8 mouse cellular contexts compared by ENCODE assay signal in the genomic region with DNA sequence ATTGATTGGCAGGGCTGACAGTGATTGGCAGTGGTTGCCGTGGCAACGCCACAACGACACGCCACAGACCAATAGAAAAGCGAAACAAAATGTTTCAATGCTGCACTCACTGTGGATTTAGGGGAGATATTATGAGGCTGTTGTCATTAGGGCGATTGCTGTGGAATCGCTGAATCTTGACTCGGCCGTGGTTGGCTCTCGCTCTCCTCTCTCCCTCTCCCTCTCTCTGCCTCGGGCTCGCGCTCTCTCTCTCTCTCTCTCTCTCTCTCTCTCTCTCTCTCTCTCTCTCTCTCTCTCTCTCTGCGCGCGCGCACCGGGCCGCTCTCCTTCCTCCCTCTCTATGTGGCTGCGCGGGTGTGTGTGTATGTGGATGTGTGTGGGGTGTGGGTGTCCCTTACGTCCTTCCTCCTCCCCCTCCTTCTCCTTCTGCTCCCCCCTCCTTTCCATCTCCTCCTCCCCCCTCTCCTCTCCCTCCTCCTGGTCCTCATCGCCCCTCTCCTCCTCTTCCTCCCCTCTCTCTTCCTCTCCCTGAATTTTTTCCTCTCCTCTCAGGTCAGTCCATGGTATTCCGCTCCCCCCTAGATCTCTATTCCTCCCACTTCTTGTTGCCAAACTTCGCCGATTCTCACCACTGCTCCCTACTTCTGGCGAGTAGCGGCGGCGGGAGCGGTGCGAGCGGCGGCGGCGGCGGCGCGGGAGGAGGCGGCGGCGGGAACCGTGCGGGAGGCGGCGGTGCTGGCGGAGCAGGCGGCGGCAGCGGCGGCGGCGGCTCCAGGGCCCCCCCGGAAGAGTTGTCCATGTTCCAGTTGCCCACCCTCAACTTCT. TPM values are rescaled to one million over a fixed set of nuclear protein-coding genes. Genes with fewer than 3 reads are reported as not detected.
A peak's percentile ranks its signal among the peaks of the same experiment; 100 is the strongest.
DNase-seq lines count a peak whose midpoint lies in the region; ATAC-seq lines count a peak whose summit lies in the region.

No protein-coding gene starts in this region.

- no peak for ATAC-seq in intestine, embryonic 16.5 days

- H3K9me3 ChIP-seq in intestine, embryonic 16.5 days (ENCODE audit: control insufficient read depth, low read length), result no peaks in the 10 kb centered on the region

- no peaks in the 10 kb centered on the region for H3K36me3 ChIP-seq in intestine, embryonic 16.5 days (ENCODE audit: control insufficient read depth, insufficient read depth, low read length)

- H3K4me1 ChIP-seq in intestine, embryonic 16.5 days (ENCODE audit: control insufficient read depth, insufficient read depth, low read length), result peaks cover 10% of the 10 kb centered on the region

- 1% methylated on average over 54 of the region's 54 CpGs for WGBS in intestine, embryonic 16.5 days

- DNase-seq in layer of hippocampus, adult 11-12 months (ENCODE audit: low spot score), result peak; percentile 15
- no peak for DNase-seq in layer of hippocampus, postnatal 36 days
- peak; percentile 55 for DNase-seq in embryo, embryonic 9.5 days (ENCODE audit: extremely low spot score)
- peak; percentile 53 for DNase-seq in retina, adult 2 months (ENCODE audit: low read depth, low spot score)
- DNase-seq in right cerebral cortex, adult 2 months (ENCODE audit: low spot score in 2 of 2), result no peak
- no peak for DNase-seq in adipocyte (ENCODE audit: low spot score)
- no peak for DNase-seq in right cerebral cortex, postnatal 25 days

- H3K4me2 ChIP-seq in intestine, embryonic 16.5 days (ENCODE audit: low read depth, low read length), result peak overlapping the region; percentile 40

- H3K27me3 ChIP-seq in intestine, embryonic 16.5 days (replicated peaks; ENCODE audit: control insufficient read depth, insufficient read depth, low read length), result peaks cover 84% of the 10 kb centered on the region

- peak overlapping the region; percentile 27 for H3K4me3 ChIP-seq in intestine, embryonic 16.5 days (ENCODE audit: low read length)

- H3K9ac ChIP-seq in intestine, embryonic 16.5 days (ENCODE audit: low read depth, low read length), result no peak overlapping the region

- H3K27ac ChIP-seq in intestine, embryonic 16.5 days (ENCODE audit: low read length), result no peak overlapping the region

RNA-seq across cellular contexts. Expression of gene Six3, which starts 7.5 kb away (rescaled TPM):
- total RNA-seq in layer of hippocampus, postnatal 36 days (2021), result under 1 TPM; 0.12 to 0.25 TPM
- polyA plus RNA-seq in intestine, embryonic 16.5 days (2015; fragmentation: Nextera tagmentation; extraction: Ambion mirVana), result not detected in 2 replicates

Comparison
In these comparisons a context has a peak if more than half of its experiments do, and no peak if none do; other contexts are left out.
1. DNase-seq: peak in layer of hippocampus, adult 11-12 months (single experiment), embryo, embryonic 9.5 days (single experiment) and retina, adult 2 months (single experiment); none in layer of hippocampus, postnatal 36 days (0 of 2), right cerebral cortex, adult 2 months (0 of 2), adipocyte (single experiment) and right cerebral cortex, postnatal 25 days (single experiment).